Mouse (Mus musculus) cerebellum, adult (tissue): Measurements from ENCODE around the gene Kmt2d.
"Not testable (repeated sequence)": the region's sequence is repeated elsewhere in the genome, so short reads cannot be mapped to it uniquely, and the experiment has no call there.

Experiments
- ATAC-seq: cut with Nextera tagmentation; 2 replicates; pipeline ENCODE4 v1.9.2; 2017; ENCODE audit warnings: mild to moderate bottlenecking, moderate library complexity, mixed read lengths; ENCODE audit not compliant: insufficient number of reproducible peaks, low FRiP score, low TSS enrichment

Kmt2d gene

GRCm38 (mm10) chr15:98871070-98871915 lies at the start of gene Kmt2d:
Gene Kmt2d, minus strand, starts transcription at chr15:98871204.
- no peak; the same call in 1 of the 2 replicates for ATAC-seq

GRCm38 (mm10) chr15:98918499-98918895 lies 47.5 kb upstream of the Kmt2d start:
- not testable (repeated sequence) for ATAC-seq

DNA sequence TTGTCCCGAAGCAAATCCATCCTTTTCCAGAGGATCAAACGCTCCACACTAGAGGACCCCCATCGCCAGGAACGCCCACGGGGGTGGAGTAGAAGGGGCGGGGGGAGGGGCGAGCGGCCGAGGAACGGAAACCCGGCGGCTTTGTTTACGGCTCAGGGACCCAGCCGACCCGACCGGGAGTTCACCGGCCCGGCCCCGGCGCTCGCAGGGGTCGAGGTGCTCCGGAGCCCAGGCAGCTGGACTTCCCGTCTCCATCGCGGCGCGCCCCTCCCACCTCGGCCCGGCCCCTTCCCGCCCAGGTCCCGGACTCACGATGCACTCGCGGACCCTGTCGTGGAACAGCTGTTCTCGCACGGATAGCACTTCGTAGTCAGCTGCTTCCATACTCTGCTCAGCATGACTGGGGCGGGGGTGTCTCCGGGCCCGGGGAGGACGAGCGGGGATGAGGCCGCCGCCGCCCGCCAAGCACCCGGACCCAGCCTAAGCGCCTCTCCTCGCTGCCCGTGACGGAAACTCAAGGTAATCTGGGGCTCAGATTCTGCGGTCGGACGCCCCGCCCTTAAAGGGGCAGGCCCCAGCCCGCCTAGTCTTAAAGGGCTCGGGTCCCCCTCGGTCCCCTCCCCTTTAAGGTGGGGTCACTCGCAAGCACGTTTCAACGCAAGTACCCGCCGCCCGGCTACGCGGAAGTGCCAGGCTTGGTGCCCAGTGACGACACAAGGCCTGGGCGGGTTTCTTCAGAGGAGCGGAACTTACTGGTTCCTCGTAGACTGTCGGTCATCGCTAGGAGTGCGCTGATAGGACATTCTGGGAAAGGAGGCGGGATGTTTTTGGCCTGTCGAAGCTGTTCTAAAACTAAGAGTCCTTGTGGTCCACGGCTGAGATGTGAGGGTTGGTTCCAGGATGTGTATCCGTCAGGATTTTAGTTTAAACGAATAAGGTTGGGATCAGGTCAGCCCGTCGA lies 46.8 kb upstream of the Kmt2d start, which contains the start of gene Lmbr1l:
TSS of gene Lmbr1l (minus strand) at position 694 of the 961 bp plus-strand sequence.
- peak; percentile 99 for ATAC-seq

- ATAC-seq, result no peak
Observed at GRCm38 (mm10) chr15:98917091-98917490, 46.1 kb upstream of the Kmt2d start.

- no peak for ATAC-seq
Observed at GRCm38 (mm10) chr15:98916016-98916415, 45.0 kb upstream of the Kmt2d start.

- no peak for ATAC-seq
Observed at GRCm38 (mm10) chr15:98914903-98915302, 43.9 kb upstream of the Kmt2d start.

- no peak for ATAC-seq
Observed at GRCm38 (mm10) chr15:98904692-98905091, 33.7 kb upstream of the Kmt2d start.

DNA sequence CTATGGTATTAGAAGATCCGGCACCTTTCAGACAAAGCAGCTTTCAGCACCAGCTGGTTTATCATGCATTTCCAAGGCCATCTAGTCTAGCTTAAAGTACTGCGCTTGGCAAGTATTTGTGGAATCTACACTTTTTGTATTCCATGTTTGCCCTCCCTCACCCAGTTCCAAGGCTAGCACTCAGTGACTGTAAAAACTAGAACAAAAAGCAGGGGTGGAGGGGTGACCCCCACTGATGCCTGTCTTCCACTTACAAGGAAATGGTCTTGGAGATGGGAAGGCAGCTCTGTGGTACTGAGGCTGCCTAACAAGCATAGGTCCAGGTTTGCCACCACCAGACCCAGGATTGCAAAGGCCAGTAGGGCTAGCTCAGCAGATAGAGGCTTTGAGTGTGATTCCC lies 31.6 kb upstream of the Kmt2d start:
- no peak for ATAC-seq

DNA sequence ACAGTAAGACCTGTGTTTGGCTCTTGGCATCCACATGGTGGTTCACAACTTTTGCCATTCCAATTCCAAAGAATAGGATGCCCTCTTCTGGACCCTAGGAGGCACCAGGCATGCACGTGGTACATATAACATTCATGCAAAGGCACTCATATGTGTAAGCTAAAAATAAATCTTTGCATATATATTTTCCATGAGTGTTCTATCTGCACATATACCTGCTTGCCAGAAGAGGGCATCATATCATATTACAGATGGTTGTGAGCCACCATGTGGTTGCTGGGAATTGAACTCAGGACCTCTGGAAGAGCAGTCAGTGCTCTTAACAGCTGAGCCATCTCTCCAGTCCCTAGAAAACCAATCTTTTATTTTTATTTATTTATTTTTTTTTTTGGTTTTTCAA lies 30.5 kb upstream of the Kmt2d start:
- no peak for ATAC-seq

DNA sequence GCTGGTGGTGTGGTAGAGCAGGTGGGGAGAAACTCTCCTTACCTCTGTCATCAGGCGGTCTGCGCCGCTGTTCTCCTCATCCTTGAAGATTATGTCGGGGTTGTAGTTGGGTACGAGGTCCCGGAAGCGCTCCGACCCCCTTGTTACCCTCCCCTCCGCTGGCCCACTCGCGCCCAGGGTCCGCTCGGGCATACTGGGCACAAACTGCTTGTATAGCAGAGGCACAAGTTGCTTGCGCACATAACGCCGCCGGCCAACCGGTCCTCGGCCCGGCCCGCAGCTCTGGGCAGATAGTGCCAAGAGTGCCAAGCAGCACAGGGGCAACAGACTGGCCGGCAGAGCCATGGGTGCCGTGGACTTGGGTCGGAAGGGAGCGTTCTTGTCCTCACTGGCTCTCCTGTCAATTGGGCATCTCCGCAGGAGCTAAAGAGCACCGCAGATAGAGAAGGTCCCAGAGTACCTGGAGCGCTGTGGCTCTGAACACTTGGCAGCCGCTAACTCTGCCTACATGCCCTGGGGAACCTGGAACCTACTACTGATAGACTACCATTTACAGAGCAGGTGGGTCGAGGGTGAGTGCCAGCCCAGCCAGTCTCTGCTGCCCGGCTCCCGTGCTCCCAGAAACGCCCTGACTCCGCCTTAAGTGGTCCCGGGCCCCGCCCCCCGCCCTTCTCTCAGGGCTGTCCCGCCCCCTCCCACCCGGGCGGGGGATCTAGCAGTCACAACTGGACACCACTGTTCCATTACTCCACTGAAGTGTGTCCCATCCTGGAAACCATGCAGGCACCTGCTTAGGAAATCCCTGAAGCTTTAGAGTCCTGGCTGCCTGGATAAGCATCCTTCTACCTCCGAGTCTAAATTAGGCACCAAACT lies 27.2 kb upstream of the Kmt2d start, which contains the start of gene Dhh:
TSS of gene Dhh (minus strand) at position 613 of the 873 bp plus-strand sequence.
- no peak for ATAC-seq

DNA sequence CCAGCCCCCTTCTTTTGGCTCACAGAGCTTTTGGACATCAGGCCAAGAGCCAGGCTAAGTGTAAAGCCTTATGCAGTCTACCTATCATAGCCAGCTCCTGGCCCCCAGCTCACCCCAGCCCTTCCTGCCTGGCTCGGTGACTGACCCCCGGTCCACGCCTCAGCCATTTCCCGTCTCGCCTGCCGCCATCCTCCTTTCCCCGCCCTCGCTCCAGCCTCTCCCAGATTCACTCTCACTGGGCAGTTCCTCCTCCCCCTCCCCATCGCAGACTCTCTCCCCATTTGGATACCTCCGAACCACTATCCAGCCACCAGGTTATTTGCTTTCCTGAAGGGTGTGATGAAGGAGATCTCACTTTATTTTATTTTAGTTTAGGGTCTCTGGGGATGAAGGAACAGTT lies 26.5 kb upstream of the Kmt2d start:
- no peak for ATAC-seq

GRCm38 (mm10) chr15:98895635-98896589 lies 24.9 kb upstream of the Kmt2d start:
- no peak for ATAC-seq

DNA sequence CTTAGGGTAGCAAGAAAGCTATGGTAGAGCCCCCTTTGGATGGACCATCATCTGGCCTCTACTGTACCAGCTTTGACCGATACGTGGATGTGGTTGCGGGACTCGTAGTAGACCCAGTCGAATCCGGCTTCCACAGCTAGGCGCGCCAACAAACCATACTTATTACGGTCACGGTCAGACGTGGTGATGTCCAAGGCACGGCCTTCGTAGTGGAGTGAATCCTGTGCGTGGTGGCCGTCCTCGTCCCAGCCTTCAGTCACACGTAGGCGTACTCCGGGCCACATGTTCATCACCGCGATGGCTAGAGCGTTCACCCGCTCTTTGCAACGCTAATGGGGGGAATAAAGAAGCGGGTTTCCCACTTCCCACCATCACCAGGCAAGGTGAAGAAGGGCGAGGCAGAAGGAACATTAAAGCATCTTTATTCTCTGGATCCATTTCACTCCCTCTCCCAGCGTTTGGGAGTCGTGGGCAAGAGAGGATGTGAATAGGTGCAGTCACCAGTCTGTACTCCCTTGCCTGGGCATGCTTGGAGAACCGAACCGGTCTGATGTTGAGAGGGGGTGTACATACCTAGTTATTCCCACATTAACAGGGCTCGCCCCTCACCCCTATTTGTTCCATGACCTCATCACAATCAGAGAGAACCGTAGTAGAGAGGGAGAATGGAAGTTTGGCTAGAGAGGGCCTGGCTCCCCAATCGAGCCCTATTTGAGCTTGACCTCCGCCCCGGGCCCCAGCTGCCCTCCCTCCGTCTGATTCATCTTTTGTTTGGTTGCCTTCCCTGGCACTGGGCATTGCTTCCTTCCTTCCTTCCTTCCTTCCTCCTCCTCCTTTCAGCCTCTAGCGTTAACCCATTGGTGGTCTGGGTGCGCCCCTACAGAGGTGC lies 24.0 kb upstream of the Kmt2d start:
- ATAC-seq, result no peak

GRCm38 (mm10) chr15:98893940-98894745 lies 23.1 kb upstream of the Kmt2d start, which contains the start of gene Rhebl1:
Gene Rhebl1, minus strand, starts transcription at chr15:98894540.
- no peak; the same call in 1 of the 2 replicates for ATAC-seq

- ATAC-seq, result no peak
Observed at GRCm38 (mm10) chr15:98893036-98893435, 22.0 kb upstream of the Kmt2d start.

GRCm38 (mm10) chr15:98891907-98892606 lies 21.1 kb upstream of the Kmt2d start:
- peak; percentile 70; the same call in 1 of the 2 replicates for ATAC-seq
